Mouse (Mus musculus) stomach, embryonic 16.5 days (tissue): ENCODE measurements around the gene Lmx1b. TPM values are rescaled to one million over a fixed set of nuclear protein-coding genes. Genes with fewer than 3 reads are reported as not detected.
A peak's percentile ranks its signal among the peaks of the same experiment; 100 is the strongest.

Experiments
- ATAC-seq: fragments of 200-750 bp; cut with Nextera tagmentation; 2 replicates; pipeline ENCODE4 v1.8.0; 2017; ENCODE audit warnings: moderate number of reproducible peaks, moderate TSS enrichment; ENCODE audit not compliant: insufficient read depth, low FRiP score
- H3K27ac ChIP-seq: fragments of 300-500 bp; sonication (generic); 2 replicates; pipeline ENCODE4 v1.5.1; 2014; ENCODE audit warnings: low read length
- H3K27me3 ChIP-seq: fragments of 300-500 bp; sonication (generic); 2 replicates; pipeline ENCODE4 v1.6.1; 2014; ENCODE audit warnings: low read length, control low read depth, mixed read lengths; ENCODE audit not compliant: control insufficient read depth, insufficient read depth
- H3K36me3 ChIP-seq: fragments of 300-500 bp; sonication (generic); 2 replicates; pipeline ENCODE4 v1.6.1; 2014; ENCODE audit warnings: low read length; ENCODE audit not compliant: control insufficient read depth, insufficient read depth
- H3K4me1 ChIP-seq: fragments of 300-500 bp; sonication (generic); 2 replicates; pipeline ENCODE4 v1.6.1; 2014; ENCODE audit warnings: low read length, control low read depth, mixed read lengths; ENCODE audit not compliant: control insufficient read depth, insufficient read depth
- H3K4me2 ChIP-seq: fragments of 300-500 bp; sonication (generic); 2 replicates; pipeline ENCODE4 v1.6.1; 2014; ENCODE audit warnings: low read depth, low read length, mixed read lengths
- H3K4me3 ChIP-seq: fragments of 300-500 bp; sonication (generic); replicated peaks from 2 replicates; pipeline ENCODE4 v1.5.1; 2014; ENCODE audit warnings: mild to moderate bottlenecking, low read length
- H3K9ac ChIP-seq: fragments of 300-500 bp; sonication (generic); 2 replicates; pipeline ENCODE4 v1.6.1; 2014; ENCODE audit warnings: low read length
- H3K9me3 ChIP-seq: fragments of 300-500 bp; sonication (generic); replicated peaks from 2 replicates; pipeline ENCODE4 v1.6.1; 2016; ENCODE audit warnings: low read length, control low read depth; ENCODE audit not compliant: control insufficient read depth
- WGBS: fragments of 180-500 bp; shearing (Covaris S2); extraction: QIAGEN DNeasy Blood & Tissue Kit; methylation state at CpG from one replicate; pipeline ENCODE4 v1.1.7; 2014; 5-methylcytosine and 5-hydroxymethylcytosine counted together
- polyA plus RNA-seq: library from polyadenylated mRNA; unstranded; fragments of >200 nt; fragmentation: Nextera tagmentation; extraction: Ambion mirVana; gene quantifications from 2 replicates; pipeline ENCODE4 v1.2.1, GENCODE M21; 2015

The Lmx1b gene
- polyA plus RNA-seq, 1 experiment from 2014 or later = not detected

DNA sequence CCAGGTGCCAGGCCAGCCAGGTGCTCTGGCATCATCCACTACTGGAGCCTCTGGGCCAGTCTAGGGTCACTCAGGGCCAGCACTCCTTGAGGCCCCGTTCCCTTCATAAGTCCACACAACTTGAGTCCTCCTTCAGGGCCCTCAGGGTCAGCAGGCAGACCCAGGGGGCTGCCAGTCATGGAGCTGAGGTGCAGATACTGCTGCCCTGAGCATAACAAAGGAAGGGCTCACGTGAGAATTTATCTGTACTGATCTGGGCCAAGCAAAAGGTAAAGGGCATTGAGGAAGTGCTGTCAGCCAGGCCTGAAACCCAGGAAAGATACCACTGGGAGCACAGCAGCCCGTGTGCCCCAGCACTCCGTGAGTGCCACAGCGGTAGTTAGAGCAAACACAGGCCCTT lies 7.1 kb downstream of the Lmx1b start:
- no peak overlapping the region for H3K27ac ChIP-seq
- H3K4me1 ChIP-seq = 0 out of 2 replicates have a peak, but pooled peaks cover 4% of the 10 kb centered on the region
- H3K36me3 ChIP-seq = no peaks in the 10 kb centered on the region
- no peak overlapping the region for H3K4me3 ChIP-seq
- ATAC-seq = no peak
- peaks cover 94% of the 10 kb centered on the region for H3K27me3 ChIP-seq
- H3K9ac ChIP-seq = no peak overlapping the region
- no peaks in the 10 kb centered on the region for H3K9me3 ChIP-seq
- WGBS = 20% methylated on average over 5 of the region's 5 CpGs
- H3K4me2 ChIP-seq = no peak overlapping the region

GRCm38 (mm10) chr2:33632551-33633059 lies 7.7 kb downstream of the Lmx1b start:
- no peak for ATAC-seq
- peaks cover 94% of the 10 kb centered on the region for H3K27me3 ChIP-seq
- no peak overlapping the region for H3K4me2 ChIP-seq
- H3K4me3 ChIP-seq = no peak overlapping the region
- 21% methylated on average over 5 of the region's 5 CpGs for WGBS
- H3K36me3 ChIP-seq = no peaks in the 10 kb centered on the region
- H3K4me1 ChIP-seq = 0 out of 2 replicates have a peak, but pooled peaks cover 4% of the 10 kb centered on the region
- H3K27ac ChIP-seq = no peak overlapping the region
- H3K9ac ChIP-seq = no peak overlapping the region
- H3K9me3 ChIP-seq = no peaks in the 10 kb centered on the region

DNA sequence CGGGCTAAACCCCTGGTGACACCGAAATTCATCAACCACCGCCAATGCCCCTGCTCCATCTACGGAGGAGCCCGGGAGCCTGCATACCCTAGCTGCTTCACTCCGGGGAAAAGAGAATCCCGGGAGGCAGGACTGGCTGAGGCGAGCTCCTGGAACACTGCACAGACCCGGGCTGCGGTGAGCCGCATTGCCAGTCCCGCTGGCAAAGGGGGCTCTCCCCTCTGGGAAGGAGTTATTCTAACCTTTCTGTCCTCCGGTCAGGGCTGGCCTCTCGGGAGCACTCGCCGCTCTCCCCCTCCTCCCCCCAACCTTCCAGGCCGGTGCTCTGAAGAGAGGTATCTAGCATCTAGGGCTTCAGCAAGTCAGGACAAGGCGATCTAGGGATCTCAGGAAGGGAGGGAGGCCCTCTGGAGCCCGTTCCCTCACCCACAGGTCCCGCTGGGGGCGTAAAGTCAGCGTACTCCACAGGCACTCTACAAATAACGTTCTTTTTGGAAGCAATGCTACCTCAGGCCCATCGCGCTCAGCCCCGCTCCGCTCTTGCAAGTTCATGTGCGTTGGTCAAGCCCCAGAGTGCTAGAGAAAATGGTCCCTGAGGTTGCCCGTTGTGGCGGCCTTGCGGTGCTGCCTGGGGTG lies 8.5 kb downstream of the Lmx1b start:
- Histone ChIP-seq H3K9me3 (no peaks in the 10 kb centered on the region), H3K4me2 (no peak overlapping the region; the same call in 1 of the 2 replicates), H3K27ac (no peak overlapping the region), H3K4me1 (0 out of 2 replicates have a peak, but pooled peaks cover 4% of the 10 kb centered on the region), H3K36me3 (no peaks in the 10 kb centered on the region), H3K9ac (no peak overlapping the region), H3K27me3 (peaks cover 93% of the 10 kb centered on the region), H3K4me3 (no peak overlapping the region)
- 2% methylated on average over 31 of the region's 31 CpGs for WGBS
- 0 out of 2 replicates have a peak, but pooled peaks have one; percentile 25 for ATAC-seq

DNA sequence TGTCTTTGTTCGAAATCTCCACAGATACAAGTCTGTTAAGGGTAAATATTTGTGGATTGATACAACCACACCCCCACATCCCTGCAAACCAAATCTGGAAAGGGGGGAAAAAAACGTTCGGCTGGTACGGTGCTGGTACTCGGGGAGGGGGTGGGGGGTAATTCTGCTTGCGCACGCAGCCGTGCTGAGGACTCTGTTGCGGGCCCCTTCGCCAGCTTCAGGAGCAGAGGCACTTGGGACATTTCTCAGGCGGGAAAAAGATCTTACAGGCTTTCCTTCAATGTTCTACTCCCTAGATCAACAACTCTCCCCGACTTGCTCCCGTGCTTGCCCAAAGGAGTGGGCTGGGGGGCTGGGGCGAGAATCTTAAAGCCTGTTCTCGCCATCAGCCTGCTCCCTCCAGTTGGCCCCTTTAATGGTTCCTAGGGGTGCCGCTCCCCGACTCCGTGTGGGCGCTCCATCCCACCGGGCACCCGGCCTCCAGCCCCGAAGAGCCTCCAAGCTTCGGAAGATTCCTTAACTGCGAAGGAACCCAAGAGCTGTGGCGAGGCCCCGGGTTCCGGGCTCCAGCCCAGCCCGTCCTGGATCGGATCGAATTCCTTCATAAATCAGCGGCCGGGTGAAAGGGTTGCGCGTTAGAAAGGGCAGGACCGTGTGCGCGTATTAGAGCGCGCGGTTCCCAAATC lies 9.1 kb downstream of the Lmx1b start:
- no peaks in the 10 kb centered on the region for H3K9me3 ChIP-seq
- no peak overlapping the region for H3K9ac ChIP-seq
- H3K4me3 ChIP-seq = no peak overlapping the region
- WGBS = 1% methylated on average over 40 of the region's 40 CpGs
- no peak for ATAC-seq
- no peaks in the 10 kb centered on the region for H3K4me1 ChIP-seq
- peak overlapping the region; percentile 10; the same call in 1 of the 2 replicates for H3K4me2 ChIP-seq
- H3K27me3 ChIP-seq = peaks cover 97% of the 10 kb centered on the region
- H3K36me3 ChIP-seq = no peaks in the 10 kb centered on the region
- no peak overlapping the region for H3K27ac ChIP-seq

DNA sequence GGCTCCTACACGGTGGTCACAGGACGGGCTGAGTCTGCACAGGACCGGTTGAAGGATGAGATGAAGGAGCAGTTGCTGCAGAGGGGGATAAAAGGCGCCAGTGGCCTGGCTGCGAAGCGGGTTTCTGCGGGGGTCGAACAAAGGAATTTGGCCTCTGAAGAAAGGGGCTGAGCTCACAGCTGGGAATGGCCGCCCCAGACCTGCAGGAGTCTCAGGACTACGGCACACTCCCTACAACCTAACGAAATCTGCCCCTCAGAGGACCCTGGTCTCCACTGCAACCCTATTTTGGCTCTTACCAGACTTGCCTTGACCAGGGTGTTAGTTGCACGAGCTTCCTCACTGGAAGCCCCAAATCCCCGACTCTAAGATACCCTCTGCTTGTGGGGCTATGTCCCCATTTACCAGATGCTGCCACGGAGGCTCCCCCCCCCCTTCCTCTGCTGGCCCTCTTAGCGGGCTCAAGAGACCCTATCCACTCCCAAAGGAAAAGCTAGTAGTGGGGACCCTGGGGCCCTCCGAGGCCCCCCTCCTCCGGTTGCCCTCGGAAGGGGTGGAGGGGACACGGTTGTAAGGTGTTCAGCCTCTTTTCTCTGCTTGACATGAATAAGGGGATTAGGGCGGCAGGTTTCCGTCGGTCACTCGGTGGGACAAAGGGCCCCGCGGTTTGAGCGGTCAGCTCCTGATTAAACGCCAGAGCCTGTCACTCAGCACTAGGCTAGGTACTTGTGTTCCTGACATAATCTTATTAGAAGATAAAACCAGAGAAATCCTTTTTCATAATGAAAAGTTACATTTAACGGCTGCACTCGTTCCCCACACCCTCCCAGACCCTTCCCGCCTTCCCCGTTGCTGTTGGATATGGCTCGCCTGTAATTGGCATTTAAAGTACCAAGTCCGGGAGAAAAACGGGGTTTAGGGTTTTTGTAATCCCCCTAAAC lies 10.0 kb downstream of the Lmx1b start:
- H3K27ac ChIP-seq = no peak overlapping the region
- no peak for ATAC-seq
- no peak overlapping the region for H3K4me2 ChIP-seq
- H3K4me1 ChIP-seq = no peaks in the 10 kb centered on the region
- H3K36me3 ChIP-seq = no peaks in the 10 kb centered on the region
- peaks cover 99% of the 10 kb centered on the region for H3K27me3 ChIP-seq
- WGBS = 5% methylated on average over 34 of the region's 34 CpGs
- H3K9me3 ChIP-seq = no peaks in the 10 kb centered on the region
- no peak overlapping the region for H3K4me3 ChIP-seq
- no peak overlapping the region for H3K9ac ChIP-seq

DNA sequence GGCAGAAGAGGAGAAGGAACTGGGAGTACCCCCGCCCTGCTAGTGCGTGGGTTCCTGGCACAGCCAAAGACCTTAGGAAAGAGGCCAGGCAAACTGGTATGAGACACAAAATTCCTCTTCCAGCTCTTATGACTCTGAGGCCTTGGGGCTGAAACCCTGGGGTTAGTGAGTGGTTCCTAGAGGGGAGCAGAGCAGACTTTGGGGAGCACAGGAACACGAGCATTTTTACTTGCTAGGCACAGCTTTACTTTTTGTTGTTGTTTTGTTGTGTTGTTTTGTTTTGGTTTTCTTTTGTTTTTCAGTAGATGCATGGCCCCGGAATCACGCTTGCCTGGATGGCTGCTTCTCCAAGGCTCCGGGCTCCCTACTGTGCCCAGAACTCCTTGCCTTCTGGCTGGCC lies 10.7 kb downstream of the Lmx1b start:
- Histone ChIP-seq H3K27ac (no peak overlapping the region), H3K9me3 (no peaks in the 10 kb centered on the region), H3K4me2 (no peak overlapping the region), H3K4me3 (no peak overlapping the region), H3K9ac (no peak overlapping the region), H3K36me3 (no peaks in the 10 kb centered on the region), H3K27me3 (peaks cover 96% of the 10 kb centered on the region), H3K4me1 (no peaks in the 10 kb centered on the region)
- 28% methylated on average over 6 of the region's 6 CpGs for WGBS
- no peak for ATAC-seq

- ATAC-seq = no peak
- H3K4me2 ChIP-seq = no peak overlapping the region
- H3K4me1 ChIP-seq = no peaks in the 10 kb centered on the region
- H3K9ac ChIP-seq = no peak overlapping the region
- no peak overlapping the region for H3K27ac ChIP-seq
- no peaks in the 10 kb centered on the region for H3K9me3 ChIP-seq
- WGBS = 6% methylated on average over 16 of the region's 16 CpGs
- H3K27me3 ChIP-seq = peaks cover 95% of the 10 kb centered on the region
- H3K36me3 ChIP-seq = no peaks in the 10 kb centered on the region
- no peak overlapping the region for H3K4me3 ChIP-seq
Observed at GRCm38 (mm10) chr2:33628791-33629190, 11.5 kb downstream of the Lmx1b start.

GRCm38 (mm10) chr2:33627058-33627375 lies 13.3 kb downstream of the Lmx1b start:
- Histone ChIP-seq H3K4me1 (no peaks in the 10 kb centered on the region), H3K27ac (no peak overlapping the region), H3K9ac (no peak overlapping the region), H3K36me3 (no peaks in the 10 kb centered on the region), H3K9me3 (no peaks in the 10 kb centered on the region), H3K4me2 (no peak overlapping the region), H3K27me3 (peaks cover 82% of the 10 kb centered on the region), H3K4me3 (no peak overlapping the region)
- WGBS = 23% methylated on average over 10 of the region's 10 CpGs
- ATAC-seq = no peak
